Comparison of ENCODE assay signal across 30 mouse cellular contexts in genomic region chr11:60843412-60843811, GRCm38 (mm10).
"Had no signal": no experiment of that assay in that cellular context is flagged by ENCODE, and none has a peak within 500 bp of the region (broad histone marks: within the 10 kb centered on the region; RNA-seq: fewer than 3 reads in every experiment).

No protein-coding gene starts in this region.

- H3K4me2 ChIP-seq: heart, embryonic 12.5 days; heart, embryonic 13.5 days; heart, embryonic 15.5 days; hindbrain, embryonic 12.5 days; hindbrain, embryonic 13.5 days; hindbrain, embryonic 14.5 days; hindbrain, embryonic 15.5 days; intestine, embryonic 15.5 days; kidney, embryonic 15.5 days had no signal

- H3K4me3 ChIP-seq: heart, embryonic 12.5 days; heart, embryonic 13.5 days; heart, embryonic 15.5 days; hindbrain, embryonic 10.5 days; hindbrain, embryonic 12.5 days; hindbrain, embryonic 13.5 days; hindbrain, embryonic 15.5 days; intestine, embryonic 15.5 days; kidney, embryonic 15.5 days; layer of hippocampus, adult 2 months; left cerebral cortex, adult 2 months had no signal

- H3K27me3 ChIP-seq: heart, embryonic 12.5 days; heart, embryonic 13.5 days; heart, embryonic 15.5 days; hindbrain, embryonic 12.5 days; hindbrain, embryonic 13.5 days; hindbrain, embryonic 15.5 days; intestine, embryonic 15.5 days; kidney, embryonic 15.5 days had no signal

- H3K4me1 ChIP-seq: heart, embryonic 12.5 days; heart, embryonic 15.5 days; hindbrain, embryonic 10.5 days; hindbrain, embryonic 12.5 days; hindbrain, embryonic 15.5 days; intestine, embryonic 15.5 days had no signal

- DNase-seq: heart, postnatal 10 days; heart, postnatal 14 days; heart, postnatal 36 days; heart, postnatal 4 days; kidney, adult 11 months; kidney, adult 18-20 months; kidney, adult 2 months; kidney, adult 8-10 months; kidney, adult 9 months; kidney, postnatal 10 days; kidney, postnatal 14 days; kidney, postnatal 25 days; kidney, postnatal 36 days; kidney, postnatal 4 days; layer of hippocampus, adult 9-11 months; layer of hippocampus, postnatal 36 days had no signal

- H3K27ac ChIP-seq: heart, embryonic 13.5 days; heart, embryonic 15.5 days; hindbrain, embryonic 10.5 days; hindbrain, embryonic 12.5 days; hindbrain, embryonic 13.5 days; hindbrain, embryonic 14.5 days; hindbrain, embryonic 15.5 days; hindbrain, postnatal 0 days; intestine, embryonic 15.5 days; kidney, embryonic 15.5 days; kidney, postnatal 0 days; layer of hippocampus, adult 2 months; left cerebral cortex, adult 2 months had no signal
